Mouse (Mus musculus) heart, adult 18-20 months (tissue): ENCODE measurements around the gene Cdca4. TPM values are rescaled to one million over a fixed set of nuclear protein-coding genes. Genes with fewer than 3 reads are reported as not detected.
"Not testable (repeated sequence)": the region's sequence is repeated elsewhere in the genome, so short reads cannot be mapped to it uniquely, and the experiment has no call there.

Source experiments
- DNase-seq, 2 experiments: peaks; one replicate each; pipeline ENCODE4 v3.0.0; 2021 to 2022; ENCODE audit warnings: mixed read lengths in 1 of 2
- total RNA-seq, 2 experiments: library from RNA; stranded (reverse); gene quantifications; 2 replicates each; pipeline ENCODE4 v1.2.3; 2021

The Cdca4 gene
- total RNA-seq, 2 experiments from 2014 or later: 5.1 to 5.6 TPM

- no peak for DNase-seq
Observed at GRCm38 (mm10) chr12:112822676-112823075, 6.5 kb downstream of the Cdca4 start.

- DNase-seq: no peak
Observed at GRCm38 (mm10) chr12:112821974-112822373, 7.2 kb downstream of the Cdca4 start.

DNA sequence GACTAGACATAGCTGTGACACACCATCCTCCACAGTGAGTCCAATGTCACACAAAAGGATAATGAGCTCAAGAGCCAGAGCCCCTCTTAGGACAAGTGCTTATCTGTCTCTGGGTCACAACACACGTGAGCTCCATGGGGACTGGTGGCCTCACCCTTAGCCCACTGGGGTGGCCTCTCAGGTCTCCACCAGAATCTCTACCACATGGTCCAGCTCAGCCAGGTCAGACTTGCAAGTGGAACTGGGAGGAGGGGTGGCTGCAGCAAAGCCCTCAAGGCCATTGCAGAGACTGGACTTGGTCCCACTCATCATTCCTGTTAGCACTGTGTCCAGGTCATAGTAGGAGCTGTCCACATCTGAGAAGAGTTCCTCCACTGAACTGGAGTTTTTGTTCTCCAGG is 8.0 kb downstream of the Cdca4 start:
- DNase-seq: no peak

- DNase-seq: no peak
Observed at GRCm38 (mm10) chr12:112820401-112820999, 8.7 kb downstream of the Cdca4 start.

DNA sequence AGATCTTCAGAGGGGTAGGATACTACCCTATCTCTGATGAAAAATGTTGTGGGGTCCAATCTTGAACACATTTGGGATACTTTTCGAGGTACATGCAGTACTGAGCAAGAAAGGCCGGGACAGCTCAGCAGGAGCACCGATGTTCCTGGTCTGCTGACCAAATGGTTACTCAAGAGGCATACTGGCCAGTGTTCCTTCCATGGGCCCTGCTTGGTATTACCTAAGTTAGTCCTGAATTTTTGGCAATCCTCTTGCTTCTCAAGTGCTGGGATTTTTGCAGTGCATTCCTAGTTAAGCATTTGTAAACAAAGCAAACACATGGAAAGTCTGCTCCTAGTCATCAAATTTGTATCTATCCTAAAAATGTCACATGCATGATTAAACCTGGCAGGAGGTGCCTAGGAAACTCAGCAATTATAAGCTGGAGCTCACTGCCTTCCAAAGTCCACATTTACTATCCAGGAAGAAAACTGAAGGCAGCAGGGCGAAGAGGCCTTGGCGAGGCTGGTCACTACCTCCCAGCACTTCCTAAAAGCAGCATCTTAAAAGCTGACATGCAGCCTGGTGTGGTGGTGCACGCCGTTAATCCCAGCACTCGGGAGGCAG is 10.1 kb downstream of the Cdca4 start:
- no peak for DNase-seq

- DNase-seq: not testable (repeated sequence)
Observed at GRCm38 (mm10) chr12:112816866-112817265, 12.4 kb downstream of the Cdca4 start.

DNA sequence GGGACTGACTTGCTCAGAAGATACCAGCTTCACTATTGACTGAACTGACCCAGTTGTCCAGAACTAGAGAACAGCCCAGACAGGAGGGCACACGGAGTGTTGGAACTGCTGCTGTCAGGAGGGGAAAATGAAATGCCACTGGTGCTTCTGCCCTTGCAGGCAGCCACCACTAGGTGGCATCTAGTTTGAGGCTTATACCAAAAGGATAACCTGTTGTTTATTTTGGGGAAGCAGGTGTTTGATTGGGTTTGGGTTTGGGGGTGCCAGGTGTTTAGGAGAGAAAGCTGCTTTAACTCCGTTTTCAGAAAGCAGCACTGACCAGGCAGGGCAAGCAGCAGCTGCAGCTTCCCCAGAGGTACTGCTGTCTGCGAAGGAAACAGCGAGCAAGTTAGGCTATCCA is 12.9 kb downstream of the Cdca4 start:
- peak in 1 of 2 experiments; percentile 69 for DNase-seq

GRCm38 (mm10) chr12:112814682-112815470 is 14.3 kb downstream of the Cdca4 start:
- DNase-seq: no peak

- no peak for DNase-seq
Observed at GRCm38 (mm10) chr12:112813370-112813769, 15.9 kb downstream of the Cdca4 start.

- no peak for DNase-seq
Observed at GRCm38 (mm10) chr12:112810092-112810885, 18.9 kb downstream of the Cdca4 start.

DNA sequence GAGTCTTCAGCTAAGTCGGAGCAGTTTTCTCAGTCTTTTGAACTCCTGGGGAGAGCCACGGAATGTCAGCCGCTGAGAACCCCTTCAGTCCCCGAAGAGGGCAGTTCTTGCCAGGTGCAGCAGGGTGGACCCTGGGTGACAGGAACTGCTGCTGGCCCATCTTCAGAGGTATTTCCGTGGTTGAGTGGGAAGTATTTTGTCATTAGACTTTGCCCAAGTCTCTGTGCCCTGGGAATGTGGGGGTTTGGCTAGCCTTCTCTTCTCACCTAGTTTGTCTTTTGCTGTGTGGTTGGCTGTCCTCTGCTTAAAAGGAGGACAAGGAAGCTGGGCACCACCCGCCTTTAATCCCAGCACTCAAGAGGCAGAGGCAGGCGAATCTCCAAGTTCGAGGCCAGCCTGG is 19.6 kb downstream of the Cdca4 start:
- DNase-seq: no peak

- peak; percentile 93 to 94 for DNase-seq
Observed at GRCm38 (mm10) chr12:112808587-112809364, 20.4 kb downstream of the Cdca4 start, which contains the start of gene Clba1. TSS of gene Clba1 (plus strand) at chr12:112808937.

- DNase-seq: no peak
Observed at GRCm38 (mm10) chr12:112808212-112808586, 21.0 kb downstream of the Cdca4 start.

- no peak for DNase-seq
Observed at GRCm38 (mm10) chr12:112807796-112808195, 21.4 kb downstream of the Cdca4 start.

DNA sequence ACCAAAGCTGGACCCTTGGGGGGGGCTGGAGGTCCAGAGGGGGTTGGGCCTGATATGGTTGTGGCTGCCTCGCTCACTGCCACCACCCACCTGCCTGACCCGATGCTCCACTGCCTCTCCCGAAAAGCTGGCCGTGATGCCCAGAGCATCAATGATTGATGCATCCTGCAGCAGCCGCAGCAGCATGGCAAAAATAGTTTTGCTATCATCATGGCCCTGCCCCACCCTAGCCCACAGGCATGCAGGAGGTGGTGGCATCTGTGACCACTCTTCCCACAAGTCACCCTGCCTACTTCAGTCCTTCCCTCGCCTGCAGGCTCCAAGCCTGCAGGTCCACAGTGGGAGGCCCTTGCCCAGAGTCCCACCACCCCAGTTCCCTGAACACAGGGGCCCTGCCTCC is 23.2 kb downstream of the Cdca4 start:
- no peak for DNase-seq

DNA sequence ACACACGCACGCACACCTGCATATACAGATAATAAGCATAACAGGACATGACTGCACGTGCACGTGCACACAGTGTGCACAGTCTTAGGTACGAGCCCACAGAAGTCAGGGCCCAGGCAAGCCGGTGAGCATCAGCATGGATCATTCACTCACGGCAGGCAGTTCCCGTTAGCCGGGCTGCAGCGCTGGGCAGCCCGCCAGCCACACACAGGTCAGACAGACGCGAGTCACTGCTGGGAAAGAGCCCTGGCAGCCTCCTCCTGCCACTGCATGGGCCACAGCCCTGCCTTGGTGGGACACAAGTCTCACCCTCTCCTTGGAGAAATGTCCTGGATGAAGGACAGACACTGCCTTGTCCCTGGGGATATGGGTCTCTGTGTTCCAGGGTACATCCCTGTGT is 25.2 kb downstream of the Cdca4 start:
- DNase-seq: peak; percentile 50 to 51

DNA sequence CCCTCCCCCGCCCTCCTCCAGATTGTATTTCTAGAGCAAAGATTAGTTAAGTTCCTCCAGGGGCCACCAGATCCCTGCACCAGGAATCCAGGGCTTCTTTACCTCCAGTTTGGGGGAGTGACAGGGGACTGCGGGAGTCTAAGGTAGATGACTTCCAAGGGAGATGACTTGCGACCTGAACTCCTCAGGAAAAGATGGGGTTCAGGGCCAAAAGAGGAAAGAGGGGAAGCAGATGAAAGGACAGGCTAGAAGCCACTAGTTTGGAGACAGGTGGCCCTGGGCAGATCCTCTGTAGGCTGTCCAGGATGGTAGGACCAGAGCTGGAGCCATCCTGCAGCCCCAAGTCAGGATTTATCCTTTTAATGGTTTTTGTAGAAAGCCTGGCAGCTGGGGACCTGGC is 26.3 kb downstream of the Cdca4 start:
- DNase-seq: no peak

DNA sequence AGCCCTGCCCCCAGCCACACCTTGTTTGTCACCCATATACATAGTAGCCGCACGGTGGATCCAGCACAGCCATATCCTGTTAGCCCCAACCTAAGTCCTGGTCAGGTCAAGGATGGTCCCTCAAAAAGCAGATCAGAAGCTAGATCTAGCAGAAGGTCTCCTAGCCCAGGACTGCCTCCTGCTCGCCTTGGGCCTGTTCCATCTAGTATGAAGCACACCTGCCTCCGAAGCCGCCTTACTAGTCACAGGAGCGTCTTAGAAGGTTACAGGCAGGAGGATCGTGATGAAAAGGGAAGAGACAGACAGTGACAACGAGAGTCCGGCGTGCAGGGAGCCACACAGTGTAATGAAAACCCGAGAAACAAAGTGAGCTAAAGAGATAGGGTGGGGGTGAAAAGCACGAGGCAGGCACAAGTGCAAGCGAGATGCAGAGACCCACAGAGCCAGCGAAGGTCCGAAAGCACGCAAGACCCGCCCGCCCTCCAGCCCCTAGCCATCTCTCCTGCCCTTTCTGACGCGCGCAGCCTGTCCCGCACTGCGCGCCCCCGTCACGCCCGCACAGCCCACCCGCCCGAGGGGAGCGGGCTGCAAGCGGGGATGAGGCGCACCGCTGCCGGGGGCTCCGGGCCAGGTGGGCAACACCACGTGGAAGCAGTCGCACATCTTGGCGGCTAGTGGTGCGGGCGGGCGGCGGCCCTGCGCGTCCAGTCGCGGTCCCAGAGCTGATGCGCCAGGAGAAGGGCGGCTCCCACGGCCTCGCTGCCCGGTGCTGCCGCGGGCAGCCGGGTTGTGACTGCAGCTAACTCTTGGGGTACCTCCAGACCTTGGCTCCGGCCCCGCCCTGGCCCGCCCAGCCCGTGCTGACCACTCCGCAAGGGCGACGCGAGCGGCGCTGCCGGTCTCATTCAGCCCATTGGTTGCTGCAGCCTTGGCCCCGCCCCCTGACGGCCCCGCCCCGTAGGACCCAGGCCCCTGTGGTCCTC is 27.1 kb downstream of the Cdca4 start, which contains the start of gene Ahnak2:
Ahnak2 (minus strand) TSS at position 794 of the 983 bp plus-strand sequence.
- no peak for DNase-seq

GRCm38 (mm10) chr12:112800476-112800875 is 28.7 kb downstream of the Cdca4 start:
- DNase-seq: peak; percentile 63 to 85

- no peak for DNase-seq
Observed at GRCm38 (mm10) chr12:112799237-112799970, 29.8 kb downstream of the Cdca4 start.
